Mouse (Mus musculus) ES-E14 (cell line): ENCODE data around the gene Nrarp.

Source experiments
- CHD2 ChIP-seq: IDR thresholded peaks from 2 replicates; pipeline ENCODE4 v1.6.1; 2014; ENCODE audit warnings: mild to moderate bottlenecking, low read depth, low read length, inconsistent platforms
- ZC3H11A ChIP-seq: IDR thresholded peaks from 2 replicates; pipeline ENCODE4 v1.6.1; 2012; ENCODE audit warnings: low read depth, mild to moderate bottlenecking, inconsistent platforms, low read length, borderline replicate concordance

- TF ChIP-seq CHD2 (no peak), ZC3H11A (no peak)
These were observed 7.3 kb downstream of the Nrarp start for GRCm38 (mm10) chr2:25187841-25188240.
